Mouse (Mus musculus) thymus, adult 2 months (tissue): ENCODE data around the gene Gad2. TPM values are rescaled to one million over a fixed set of nuclear protein-coding genes. Genes with fewer than 3 reads are reported as not detected.

Experiments used
- DNase-seq: peaks from one replicate; pipeline ENCODE4 v3.0.0; 2021
- H3K27ac ChIP-seq: fragments of 200-500 bp; 2 replicates; pipeline ENCODE4 v1.5.1; 2012; ENCODE audit warnings: low read length, control low read depth; ENCODE audit not compliant: control insufficient read depth, insufficient read depth
- H3K27me3 ChIP-seq: fragments of 200-500 bp; 2 replicates; pipeline ENCODE4 v1.6.1; 2012; ENCODE audit warnings: mild to moderate bottlenecking, low read length, moderate library complexity, mixed read lengths; ENCODE audit not compliant: control insufficient read depth, insufficient read depth
- H3K36me3 ChIP-seq: fragments of 200-500 bp; 2 replicates; pipeline ENCODE4 v1.6.1; 2012; ENCODE audit warnings: mild to moderate bottlenecking, low read length, moderate library complexity; ENCODE audit not compliant: control insufficient read depth, insufficient read depth
- H3K4me1 ChIP-seq: fragments of 200-500 bp; replicated peaks from 2 replicates; pipeline ENCODE4 v1.6.1; 2012; ENCODE audit warnings: low read length; ENCODE audit not compliant: control insufficient read depth, insufficient read depth
- H3K4me3 ChIP-seq: fragments of 200-500 bp; 2 replicates; pipeline ENCODE4 v1.5.1; 2012; ENCODE audit warnings: mild to moderate bottlenecking, low read length, control low read depth, moderate library complexity; ENCODE audit not compliant: control insufficient read depth, insufficient read depth
- CTCF ChIP-seq: fragments of 200-500 bp; IDR thresholded peaks from 2 replicates; pipeline ENCODE4 v1.5.1; 2012; ENCODE audit warnings: mild to moderate bottlenecking, control low read depth, low read length, moderate library complexity, borderline replicate concordance; ENCODE audit not compliant: control insufficient read depth, poor library complexity, insufficient read depth; ENCODE audit errors: extremely low read depth
- POLR2A ChIP-seq: fragments of 200-500 bp; IDR thresholded peaks from 2 replicates; pipeline ENCODE4 v1.6.1; 2012; ENCODE audit warnings: mild to moderate bottlenecking, low read length, control low read depth, moderate library complexity; ENCODE audit not compliant: control insufficient read depth, poor library complexity, insufficient read depth; ENCODE audit errors: extremely low read depth
- WGBS: fragments of 180-500 bp; shearing (Covaris S2); methylation state at CpG from one replicate; pipeline ENCODE4 v1.1.7; 2018; 5-methylcytosine and 5-hydroxymethylcytosine counted together
- polyA plus RNA-seq: library from polyadenylated mRNA; depleted of rRNA; stranded (reverse); fragments of >200 nt; gene quantifications from 2 replicates; pipeline ENCODE4 v1.2.3, GENCODE M21; 2012

Gene Gad2
- polyA plus RNA-seq, 1 experiment, result not detected

DNA sequence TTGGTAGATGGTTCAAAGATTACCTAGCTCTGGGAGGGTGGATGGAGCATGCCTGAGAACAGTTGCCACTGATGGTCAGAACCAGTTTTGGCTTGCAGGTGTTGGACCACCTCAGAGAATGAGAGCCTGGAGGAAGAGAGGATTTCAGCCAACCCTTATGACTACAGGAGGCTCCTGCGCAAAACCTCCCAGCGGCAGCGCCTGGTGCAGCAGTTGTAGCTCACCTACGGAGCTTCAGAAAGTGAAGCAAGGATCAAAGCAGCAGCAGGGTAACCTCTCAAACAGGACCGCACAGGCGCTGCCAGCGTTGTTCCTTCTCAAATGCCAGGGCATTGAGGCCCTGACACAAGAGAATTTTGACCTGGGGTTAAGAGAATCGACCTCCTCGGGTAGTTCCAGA, 4.1 kb upstream of the Gad2 start:
- no peaks in the 10 kb centered on the region for H3K4me1 ChIP-seq
- 11% methylated on average over 9 of the region's 9 CpGs for WGBS
- H3K27me3 ChIP-seq, result peaks cover 10% of the 10 kb centered on the region; the same call in 1 of the 2 replicates
- no peak overlapping the region for H3K27ac ChIP-seq
- DNase-seq, result no peak
- H3K36me3 ChIP-seq, result no peaks in the 10 kb centered on the region
- no peak overlapping the region for H3K4me3 ChIP-seq
- TF ChIP-seq CTCF (no peak), POLR2A (no peak)

GRCm38 (mm10) chr2:22619416-22619815, 2.6 kb upstream of the Gad2 start:
- WGBS, result 11% methylated on average over 12 of the region's 12 CpGs
- H3K27ac ChIP-seq, result no peak overlapping the region
- DNase-seq, result no peak
- TF ChIP-seq CTCF (no peak), POLR2A (no peak)
- H3K27me3 ChIP-seq, result peaks cover 10% of the 10 kb centered on the region; the same call in 1 of the 2 replicates
- H3K36me3 ChIP-seq, result no peaks in the 10 kb centered on the region
- no peak overlapping the region for H3K4me3 ChIP-seq
- H3K4me1 ChIP-seq, result no peaks in the 10 kb centered on the region

- TF ChIP-seq POLR2A (no peak), CTCF (no peak)
- Histone ChIP-seq H3K36me3 (no peaks in the 10 kb centered on the region), H3K4me1 (no peaks in the 10 kb centered on the region), H3K27me3 (peaks cover 12% of the 10 kb centered on the region; the same call in 1 of the 2 replicates), H3K4me3 (no peak overlapping the region), H3K27ac (no peak overlapping the region)
- WGBS, result 5% methylated on average over 6 of the region's 6 CpGs
- no peak for DNase-seq
Observed at GRCm38 (mm10) chr2:22620030-22620429, 2.0 kb upstream of the Gad2 start.

DNA sequence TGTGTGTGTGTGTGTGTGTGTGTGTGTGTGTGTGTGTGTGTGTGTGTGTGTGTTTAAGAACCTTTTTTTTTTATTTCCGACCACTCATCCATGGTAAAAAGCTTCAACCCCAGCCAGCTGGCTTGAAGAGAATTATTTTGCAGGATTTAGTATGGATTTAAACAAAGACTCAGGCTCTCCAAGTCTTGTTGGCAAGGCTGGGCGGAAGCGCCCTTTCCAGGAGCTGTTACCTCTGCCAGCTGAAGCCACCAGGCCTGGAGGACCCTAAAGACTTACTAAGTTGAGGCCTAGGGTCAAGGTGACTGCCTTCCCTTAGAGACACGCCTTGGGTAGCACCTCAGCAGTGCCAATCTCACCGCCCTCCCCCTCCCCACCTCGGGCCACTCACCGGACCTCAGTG, 1.5 kb upstream of the Gad2 start:
- H3K36me3 ChIP-seq, result no peaks in the 10 kb centered on the region
- no peak overlapping the region for H3K27ac ChIP-seq
- H3K27me3 ChIP-seq, result peaks cover 17% of the 10 kb centered on the region
- no peak overlapping the region for H3K4me3 ChIP-seq
- H3K4me1 ChIP-seq, result no peaks in the 10 kb centered on the region
- TF ChIP-seq CTCF (no peak), POLR2A (no peak)
- no peak for DNase-seq
- 30% methylated on average over 7 of the region's 7 CpGs for WGBS

DNA sequence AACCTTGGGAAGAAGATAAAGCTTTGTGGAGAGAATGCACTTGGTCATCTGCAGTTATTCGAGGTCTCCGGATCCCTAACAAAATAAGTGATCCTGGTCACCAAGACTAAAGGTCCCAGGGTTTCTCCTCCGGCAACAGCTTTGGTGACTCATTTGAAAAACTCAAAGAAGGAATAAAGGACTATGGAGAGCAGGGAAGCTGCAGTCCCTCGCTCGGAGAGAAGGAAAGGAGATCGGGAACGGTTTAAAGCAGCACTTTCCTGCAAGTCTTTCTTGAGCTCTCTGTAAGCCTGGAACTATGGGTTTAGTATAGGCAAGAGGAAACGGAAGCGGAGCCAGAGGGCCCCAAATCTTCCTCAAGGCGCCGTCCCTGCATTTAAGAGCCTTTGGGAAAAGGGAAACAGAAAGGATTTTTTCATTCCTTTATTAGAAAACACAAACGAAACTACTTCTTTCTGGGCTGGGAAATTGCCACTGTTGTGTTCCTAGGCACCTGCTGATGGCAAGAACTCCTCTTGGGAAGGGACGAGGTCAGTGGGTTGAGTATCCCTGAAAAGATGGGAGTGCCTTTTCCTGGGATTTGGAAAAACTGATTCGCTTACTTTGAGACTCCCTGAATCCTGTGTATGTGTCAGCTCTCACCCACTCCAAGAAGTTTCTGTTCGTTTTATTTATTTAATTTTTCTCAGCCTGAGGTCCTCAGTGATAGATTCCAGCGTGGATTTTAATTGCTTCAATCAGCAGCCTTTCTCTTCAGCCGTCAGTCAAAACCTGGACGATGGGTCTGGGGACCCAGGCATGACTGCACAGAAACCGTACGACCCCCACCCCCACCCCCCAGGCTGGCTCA, 802 bp upstream of the Gad2 start:
- peaks cover 17% of the 10 kb centered on the region for H3K27me3 ChIP-seq
- no peak overlapping the region for H3K27ac ChIP-seq
- no peak overlapping the region for H3K4me3 ChIP-seq
- WGBS, result 7% methylated on average over 20 of the region's 20 CpGs
- no peak for DNase-seq
- TF ChIP-seq CTCF, result no peak
- H3K36me3 ChIP-seq, result no peaks in the 10 kb centered on the region
- H3K4me1 ChIP-seq, result no peaks in the 10 kb centered on the region

- Histone ChIP-seq H3K4me3 (no peak overlapping the region), H3K27me3 (peaks cover 17% of the 10 kb centered on the region), H3K27ac (no peak overlapping the region), H3K4me1 (no peaks in the 10 kb centered on the region), H3K36me3 (no peaks in the 10 kb centered on the region)
- no peak for DNase-seq
- TF ChIP-seq POLR2A, result no peak
- 5% methylated on average over 60 of the region's 60 CpGs for WGBS
Observed at GRCm38 (mm10) chr2:22623111-22624070, 1.4 kb downstream of the Gad2 start.
